Mouse (Mus musculus) embryonic fibroblast, embryonic 13.5 days (primary cell): ENCODE results near the gene Bmp2k.

Source experiments
- CTCF ChIP-seq: IDR thresholded peaks from 2 replicates; pipeline ENCODE4 v1.5.1; 2011; ENCODE audit warnings: mild to moderate bottlenecking, control low read depth, low read length, moderate library complexity, borderline replicate concordance; ENCODE audit not compliant: insufficient read depth
- POLR2A ChIP-seq: IDR thresholded peaks from 2 replicates; pipeline ENCODE4 v1.6.1; 2011; ENCODE audit warnings: low read depth, mild to moderate bottlenecking, control low read depth, low read length, moderate library complexity

DNA sequence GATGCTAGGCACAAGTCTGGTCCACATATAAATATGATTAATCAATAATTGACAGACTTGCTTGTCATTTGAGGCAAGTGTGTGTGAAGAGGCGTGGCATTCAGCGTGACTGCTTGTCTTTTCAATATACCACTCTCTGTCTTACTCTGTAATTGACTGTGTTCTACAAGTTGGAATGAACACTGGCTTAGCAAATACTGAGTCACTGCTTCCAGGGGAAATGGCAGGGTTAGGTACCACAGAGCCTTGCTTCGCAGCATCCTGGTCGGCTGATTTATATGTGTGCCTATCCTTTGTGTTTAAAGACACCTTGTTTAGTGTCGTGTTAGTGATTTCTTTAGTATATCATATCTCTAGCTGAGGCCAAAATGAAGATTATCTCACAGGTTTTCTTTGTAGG is 3.0 kb downstream of the Bmp2k start:
- TF ChIP-seq CTCF (no peak), POLR2A (no peak)
